Mouse (Mus musculus): ENCODE measurements at regions not wholly inside any gene's neighbourhood (a gene's known extent, or its start where the extent isn't known, plus 50 kb on each side); places are given as distances from the start of the nearest gene placed in this dataset.

- no peak for ATAC-seq (replicated peaks; ENCODE audit: low FRiP score, poor library complexity, severe bottlenecking)
Observed at GRCm38 (mm10) chr12:77060766-77061561, 99.0 kb upstream of the Max start.

GRCm38 (mm10) chr12:77060060-77060695 lies 98.2 kb upstream of the Max start:
- ATAC-seq (replicated peaks; ENCODE audit: low FRiP score, poor library complexity, severe bottlenecking) = 0 out of 2 replicates have a peak, but pooled peaks have one; percentile 33

GRCm38 (mm10) chr12:77059679-77060059 lies 97.7 kb upstream of the Max start:
- no peak for ATAC-seq (replicated peaks; ENCODE audit: low FRiP score, poor library complexity, severe bottlenecking)

GRCm38 (mm10) chr12:77058596-77059190 lies 96.7 kb upstream of the Max start:
- ATAC-seq (replicated peaks; ENCODE audit: low FRiP score, poor library complexity, severe bottlenecking) = no peak

- ATAC-seq (replicated peaks; ENCODE audit: low FRiP score, poor library complexity, severe bottlenecking) = no peak
Observed at GRCm38 (mm10) chr12:77056748-77057370, 94.9 kb upstream of the Max start.

GRCm38 (mm10) chr12:77054700-77055099 lies 92.7 kb upstream of the Max start:
- no peak for ATAC-seq (replicated peaks; ENCODE audit: low FRiP score, poor library complexity, severe bottlenecking)

GRCm38 (mm10) chr12:77054211-77054610 lies 92.2 kb upstream of the Max start:
- ATAC-seq (replicated peaks; ENCODE audit: low FRiP score, poor library complexity, severe bottlenecking) = no peak

- ATAC-seq (replicated peaks; ENCODE audit: low FRiP score, poor library complexity, severe bottlenecking) = no peak
Observed at GRCm38 (mm10) chr12:77052853-77053252, 90.9 kb upstream of the Max start.

- no peak for ATAC-seq (replicated peaks; ENCODE audit: low FRiP score, poor library complexity, severe bottlenecking)
Observed at GRCm38 (mm10) chr12:77048380-77048779, 86.4 kb upstream of the Max start.

- no peak for ATAC-seq (replicated peaks; ENCODE audit: low FRiP score, poor library complexity, severe bottlenecking)
Observed at GRCm38 (mm10) chr12:77047273-77047672, 85.3 kb upstream of the Max start.

- no peak for ATAC-seq (replicated peaks; ENCODE audit: low FRiP score, poor library complexity, severe bottlenecking)
Observed at GRCm38 (mm10) chr12:77045956-77046355, 84.0 kb upstream of the Max start.

GRCm38 (mm10) chr12:77045356-77045755 lies 83.4 kb upstream of the Max start:
- no peak for ATAC-seq (replicated peaks; ENCODE audit: low FRiP score, poor library complexity, severe bottlenecking)

GRCm38 (mm10) chr12:77042356-77042755 lies 80.4 kb upstream of the Max start:
- ATAC-seq (replicated peaks; ENCODE audit: low FRiP score, poor library complexity, severe bottlenecking) = no peak

GRCm38 (mm10) chr12:77041141-77041540 lies 79.1 kb upstream of the Max start:
- ATAC-seq (replicated peaks; ENCODE audit: low FRiP score, poor library complexity, severe bottlenecking) = no peak

GRCm38 (mm10) chr12:77039953-77040305 lies 77.9 kb upstream of the Max start:
- ATAC-seq (replicated peaks; ENCODE audit: low FRiP score, poor library complexity, severe bottlenecking) = no peak

GRCm38 (mm10) chr12:77039295-77039952 lies 77.4 kb upstream of the Max start:
- ATAC-seq (replicated peaks; ENCODE audit: low FRiP score, poor library complexity, severe bottlenecking) = peak; percentile 82

GRCm38 (mm10) chr12:77035676-77036075 lies 73.7 kb upstream of the Max start:
- no peak for ATAC-seq (replicated peaks; ENCODE audit: low FRiP score, poor library complexity, severe bottlenecking)

- no peak for ATAC-seq (replicated peaks; ENCODE audit: low FRiP score, poor library complexity, severe bottlenecking)
Observed at GRCm38 (mm10) chr12:77031448-77031847, 69.4 kb upstream of the Max start.

GRCm38 (mm10) chr12:77025431-77025879 lies 63.5 kb upstream of the Max start:
- ATAC-seq (replicated peaks; ENCODE audit: low FRiP score, poor library complexity, severe bottlenecking) = no peak

GRCm38 (mm10) chr12:77022538-77022937 lies 60.5 kb upstream of the Max start:
- ATAC-seq (replicated peaks; ENCODE audit: low FRiP score, poor library complexity, severe bottlenecking) = no peak

Measured in erythroblast, adult 5-6 weeks (primary cell).